Mouse (Mus musculus) lung, postnatal 25 days (tissue): Measurements from ENCODE around the gene Foxf2.

ENCODE experiments used
- DNase-seq: peaks from one replicate; pipeline ENCODE4 v3.0.0; 2022; ENCODE audit warnings: low spot score

Gene Foxf2

GRCm38 (mm10) chr13:31626183-31626801 is 676 bp downstream of the Foxf2 start:
- DNase-seq, result no peak

- no peak for DNase-seq
Observed at GRCm38 (mm10) chr13:31626991-31627625, 1.5 kb downstream of the Foxf2 start.

GRCm38 (mm10) chr13:31627864-31628690 is 2.5 kb downstream of the Foxf2 start:
- no peak for DNase-seq

- DNase-seq, result no peak
Observed at GRCm38 (mm10) chr13:31628691-31629180, 3.1 kb downstream of the Foxf2 start.

GRCm38 (mm10) chr13:31629321-31629851 is 3.8 kb downstream of the Foxf2 start:
- no peak for DNase-seq

- no peak for DNase-seq
Observed at GRCm38 (mm10) chr13:31630051-31630450, 4.4 kb downstream of the Foxf2 start.

- no peak for DNase-seq
Observed at GRCm38 (mm10) chr13:31630551-31630950, 4.9 kb downstream of the Foxf2 start.

- DNase-seq, result no peak
Observed at GRCm38 (mm10) chr13:31631291-31631690, 5.7 kb downstream of the Foxf2 start.

GRCm38 (mm10) chr13:31632450-31632849 is 6.8 kb downstream of the Foxf2 start:
- peak; percentile 68 for DNase-seq

- DNase-seq, result no peak
Observed at GRCm38 (mm10) chr13:31633259-31633658, 7.6 kb downstream of the Foxf2 start.

GRCm38 (mm10) chr13:31635546-31635945 is 9.9 kb downstream of the Foxf2 start:
- no peak for DNase-seq

- DNase-seq, result no peak
Observed at GRCm38 (mm10) chr13:31641517-31641916, 15.9 kb downstream of the Foxf2 start.

- DNase-seq, result no peak
Observed at GRCm38 (mm10) chr13:31652131-31652745, 26.6 kb downstream of the Foxf2 start.

- DNase-seq, result no peak
Observed at GRCm38 (mm10) chr13:31656249-31656648, 30.6 kb downstream of the Foxf2 start.

- no peak for DNase-seq
Observed at GRCm38 (mm10) chr13:31658212-31658611, 32.6 kb downstream of the Foxf2 start.

GRCm38 (mm10) chr13:31658963-31659362 is 33.3 kb downstream of the Foxf2 start:
- peak; percentile 55 for DNase-seq

GRCm38 (mm10) chr13:31661211-31661610 is 35.6 kb downstream of the Foxf2 start:
- no peak for DNase-seq

- no peak for DNase-seq
Observed at GRCm38 (mm10) chr13:31665376-31665775, 39.8 kb downstream of the Foxf2 start.

GRCm38 (mm10) chr13:31667919-31668524 is 42.4 kb downstream of the Foxf2 start:
- no peak for DNase-seq

- DNase-seq, result no peak
Observed at GRCm38 (mm10) chr13:31672093-31672492, 46.5 kb downstream of the Foxf2 start.
